Mouse (Mus musculus) G1E (cell line): ENCODE data around the gene Fam166a. TPM values are rescaled to one million over a fixed set of nuclear protein-coding genes. Genes with fewer than 3 reads are reported as not detected.

Source experiments
- ATAC-seq: 2 replicates; pipeline ENCODE4 v1.8.0; 2016; ENCODE audit warnings: mild to moderate bottlenecking; ENCODE audit not compliant: insufficient number of reproducible peaks, poor library complexity, low FRiP score, severe bottlenecking; ENCODE audit errors: extremely low read depth
- DNase-seq: peaks from one replicate; pipeline ENCODE4 v3.0.0; 2012; ENCODE audit warnings: low spot score
- H3K27me3 ChIP-seq: 2 replicates; pipeline ENCODE4 v1.6.1; 2012; ENCODE audit warnings: mild to moderate bottlenecking, low read length, inconsistent platforms; ENCODE audit not compliant: insufficient read depth
- H3K36me3 ChIP-seq: replicated peaks from 2 replicates; pipeline ENCODE3; 2012; ENCODE audit warnings: mild to moderate bottlenecking, inconsistent platforms
- H3K4me1 ChIP-seq: 2 replicates; pipeline ENCODE4 v1.6.1; 2012; ENCODE audit warnings: low read depth, low read length, inconsistent platforms, mixed read lengths; ENCODE audit not compliant: insufficient read depth
- H3K4me3 ChIP-seq: 2 replicates; pipeline ENCODE4 v1.5.1; 2012; ENCODE audit warnings: low read depth, mild to moderate bottlenecking, inconsistent platforms, low read length, moderate library complexity, mixed read lengths
- H3K9me3 ChIP-seq: replicated peaks from 2 replicates; pipeline ENCODE4 v1.6.1; 2012; ENCODE audit warnings: inconsistent platforms
- CTCF ChIP-seq: IDR thresholded peaks from 2 replicates; pipeline ENCODE4 v1.5.1; 2012; ENCODE audit warnings: low read depth, low read length, inconsistent platforms, mixed read lengths
- GATA1 ChIP-seq: IDR thresholded peaks from 2 replicates; pipeline ENCODE4 v1.6.1; 2012; ENCODE audit warnings: borderline replicate concordance, low read length, inconsistent platforms, mixed read lengths
- GATA2 ChIP-seq: IDR thresholded peaks from 2 replicates; pipeline ENCODE4 v1.6.1; 2012; ENCODE audit warnings: low read depth, low read length, inconsistent platforms, borderline replicate concordance
- POLR2AphosphoS5 ChIP-seq: IDR thresholded peaks from 2 replicates; pipeline ENCODE4 v1.6.1; 2012; ENCODE audit warnings: low read depth, low read length, inconsistent platforms; ENCODE audit not compliant: insufficient replicate concordance
- TAL1 ChIP-seq: conservative IDR thresholded peaks from 2 replicates; pipeline ENCODE4 v1.6.1; 2012; ENCODE audit warnings: low read depth, low read length, inconsistent platforms, mixed read lengths
- polyA plus RNA-seq: library from polyadenylated mRNA; stranded (reverse); fragments of >175 nt; gene quantifications from 2 replicates; pipeline ENCODE4 v1.2.3, GENCODE M21; 2012
- total RNA-seq, 2 experiments: library from RNA; stranded (forward) in 1 of 2; stranded (reverse) in 1 of 2; fragments of 200-1000 nt in 1 of 2; fragments of >200 nt in 1 of 2; fragmentation: Nextera tagmentation in 1 of 2; gene quantifications; 2 replicates each; pipeline ENCODE4 v1.2.3; 2014 to 2017

Gene Fam166a
- total and polyA plus RNA-seq, 3 experiments = not detected

DNA sequence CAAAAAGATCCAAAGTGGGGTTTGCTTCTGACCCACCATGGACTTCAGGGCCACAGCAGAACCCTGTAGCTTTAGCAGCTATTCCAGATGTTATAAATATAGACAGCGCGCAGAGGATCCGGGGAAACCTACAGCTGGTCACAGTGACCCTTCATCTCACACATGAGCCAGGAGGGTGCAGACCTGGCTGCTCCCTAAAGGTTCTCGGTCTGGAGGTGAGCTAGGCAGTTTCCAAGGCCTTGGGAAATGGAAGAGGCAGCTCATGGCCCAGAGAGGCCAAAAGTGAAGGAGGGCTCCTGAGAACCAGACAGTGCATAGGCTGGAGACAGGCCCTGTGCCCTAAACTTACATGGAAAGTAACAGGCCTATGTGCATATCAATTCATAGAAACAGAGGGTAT lies 44.7 kb upstream of the Fam166a start:
- H3K4me3 ChIP-seq = no peak overlapping the region
- no peaks in the 10 kb centered on the region for H3K36me3 ChIP-seq
- TF ChIP-seq TAL1 (no peak), GATA1 (no peak), POLR2AphosphoS5 (no peak), CTCF (no peak), GATA2 (no peak)
- peaks cover 50% of the 10 kb centered on the region for H3K4me1 ChIP-seq
- H3K9me3 ChIP-seq = no peaks in the 10 kb centered on the region
- no peak for ATAC-seq
- no peak for DNase-seq
- H3K27me3 ChIP-seq = peaks cover 66% of the 10 kb centered on the region

DNA sequence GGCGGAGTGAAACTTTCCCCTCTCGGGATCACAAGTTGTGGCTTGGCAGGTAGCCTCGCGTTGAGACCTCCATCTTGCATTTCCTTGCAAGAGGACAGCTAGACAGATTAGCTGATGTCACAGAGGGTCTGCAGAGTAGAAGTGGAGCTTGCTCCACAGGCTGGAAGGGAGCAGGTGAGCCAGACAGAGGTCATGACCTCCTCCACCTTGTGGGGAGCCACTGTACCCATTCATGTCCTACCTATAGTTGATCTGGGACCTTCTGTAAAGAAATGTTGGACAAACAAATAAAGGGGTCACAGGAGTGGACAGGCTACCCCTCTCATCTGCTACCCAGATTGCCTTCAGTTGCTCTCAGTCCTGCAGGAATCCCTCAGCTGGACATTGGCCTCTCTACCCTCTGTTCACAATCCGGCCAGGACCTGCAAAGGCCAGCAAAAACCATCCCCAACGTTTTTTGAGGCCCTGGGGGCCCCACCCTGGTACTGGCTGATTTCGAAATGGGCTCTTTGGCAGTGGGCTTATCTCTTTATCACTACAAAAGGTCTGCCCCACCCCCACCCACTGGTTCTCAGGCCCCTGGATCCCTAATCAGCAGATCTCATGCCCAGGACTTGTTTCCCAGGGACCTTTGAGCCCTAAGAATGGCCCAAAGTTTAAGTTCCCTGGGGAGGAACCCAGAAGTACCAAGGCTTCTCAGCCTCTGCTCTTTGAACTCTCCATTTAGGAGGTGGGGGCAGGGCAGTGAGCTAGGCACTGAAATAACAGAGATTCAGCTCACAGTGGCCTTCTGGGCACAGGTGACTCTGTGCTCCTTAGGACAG lies 43.5 kb upstream of the Fam166a start:
- Histone ChIP-seq H3K27me3 (peaks cover 72% of the 10 kb centered on the region), H3K9me3 (no peaks in the 10 kb centered on the region), H3K36me3 (no peaks in the 10 kb centered on the region), H3K4me1 (peaks cover 41% of the 10 kb centered on the region), H3K4me3 (no peak overlapping the region)
- no peak for ATAC-seq
- TF ChIP-seq GATA1 (no peak), GATA2 (no peak), TAL1 (no peak), POLR2AphosphoS5 (no peak), CTCF (no peak)
- DNase-seq = no peak

DNA sequence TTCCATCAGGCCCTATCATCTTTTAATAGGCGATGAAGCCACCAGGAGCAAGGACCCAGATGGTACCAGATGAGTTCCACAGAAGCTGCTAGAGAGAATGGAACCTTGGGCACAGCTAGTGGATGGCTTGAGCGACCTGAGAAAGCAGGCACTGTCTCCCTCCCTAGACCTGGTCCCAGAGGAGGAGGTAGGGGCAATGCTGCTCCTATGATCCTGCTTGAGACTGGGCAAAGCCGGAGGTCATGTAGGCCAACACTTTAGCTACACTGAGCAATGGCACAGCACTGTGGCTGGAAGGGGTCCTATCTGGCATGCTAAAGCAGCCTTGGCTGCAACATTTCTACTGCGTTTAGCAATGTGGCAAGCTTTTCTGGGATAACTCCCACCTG lies 42.9 kb upstream of the Fam166a start:
- TF ChIP-seq GATA2 (no peak), CTCF (no peak), POLR2AphosphoS5 (no peak), TAL1 (no peak), GATA1 (no peak)
- Histone ChIP-seq H3K4me3 (no peak overlapping the region), H3K36me3 (no peaks in the 10 kb centered on the region), H3K9me3 (peaks cover 3% of the 10 kb centered on the region), H3K4me1 (peaks cover 39% of the 10 kb centered on the region), H3K27me3 (peaks cover 76% of the 10 kb centered on the region)
- DNase-seq = no peak
- ATAC-seq = no peak

DNA sequence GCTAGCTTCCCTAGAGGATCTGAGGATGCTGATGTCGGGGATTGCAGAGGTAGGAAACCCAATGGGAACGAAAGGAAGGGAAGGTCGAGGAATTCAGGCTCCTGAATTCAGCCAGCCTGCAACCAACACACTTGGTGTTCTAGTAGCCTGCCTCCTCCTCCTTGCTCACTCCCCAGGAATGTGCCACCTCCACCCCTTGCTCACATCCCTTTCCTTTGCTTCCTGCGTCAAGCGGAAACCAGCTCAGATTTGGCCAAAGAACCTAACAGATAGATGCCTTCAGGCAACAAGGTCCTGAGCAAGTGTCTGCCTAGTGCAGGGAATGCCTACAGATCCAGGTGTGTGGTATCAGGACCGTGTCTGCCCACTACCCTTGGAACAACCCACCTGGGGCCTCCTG lies 42.0 kb upstream of the Fam166a start:
- Histone ChIP-seq H3K9me3 (peaks cover 12% of the 10 kb centered on the region), H3K27me3 (peaks cover 81% of the 10 kb centered on the region), H3K4me1 (peaks cover 42% of the 10 kb centered on the region), H3K4me3 (no peak overlapping the region), H3K36me3 (no peaks in the 10 kb centered on the region)
- TF ChIP-seq POLR2AphosphoS5 = no peak
- no peak for DNase-seq
- no peak for ATAC-seq

DNA sequence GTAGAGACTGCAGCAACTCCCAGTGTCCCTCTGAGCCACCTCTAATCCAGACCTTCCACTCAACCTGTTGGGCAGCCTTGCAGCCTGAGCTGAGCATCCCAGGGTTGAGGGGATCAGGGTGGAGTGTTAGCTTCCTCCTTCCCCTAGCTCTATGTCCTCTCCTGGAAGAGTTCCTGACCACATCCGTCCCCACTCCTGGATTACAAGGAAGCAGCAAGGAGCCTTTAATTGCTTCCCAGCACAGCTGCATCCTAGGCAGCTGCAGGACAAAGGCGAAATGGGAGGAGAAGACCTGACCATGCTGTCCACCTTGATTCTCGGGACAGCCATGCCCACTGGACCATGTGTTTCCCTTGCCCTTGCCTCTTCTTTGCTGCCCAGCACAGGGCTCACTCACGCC lies 41.5 kb upstream of the Fam166a start:
- no peak overlapping the region for H3K4me3 ChIP-seq
- peaks cover 37% of the 10 kb centered on the region for H3K4me1 ChIP-seq

DNA sequence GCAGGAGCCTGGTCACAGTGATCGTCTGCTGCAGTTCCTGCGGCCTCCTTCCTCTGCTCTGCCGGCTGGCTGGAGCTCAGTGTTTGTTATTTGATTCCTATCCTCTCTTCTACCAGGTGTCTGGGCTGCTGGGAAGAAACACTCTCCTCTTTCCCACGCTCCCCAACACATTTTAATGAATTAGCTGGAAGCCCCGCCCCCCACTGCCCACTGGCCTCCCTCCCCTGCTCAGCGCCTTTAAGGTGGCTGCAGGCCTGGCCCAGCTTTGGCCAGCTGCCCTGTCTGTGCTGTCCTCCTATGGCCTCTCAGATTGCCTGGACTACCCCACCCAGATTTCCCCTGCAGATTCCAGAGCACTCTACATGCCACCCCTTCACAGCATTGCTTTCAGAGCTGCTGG lies 40.9 kb upstream of the Fam166a start:
- Histone ChIP-seq H3K4me3 (no peak overlapping the region), H3K9me3 (peaks cover 12% of the 10 kb centered on the region), H3K4me1 (peaks cover 33% of the 10 kb centered on the region), H3K27me3 (peaks cover 87% of the 10 kb centered on the region), H3K36me3 (no peaks in the 10 kb centered on the region)
- DNase-seq = no peak
- ATAC-seq = no peak
- TF ChIP-seq GATA1 = no peak
- no peak for TF ChIP-seq GATA2
- no peak for TF ChIP-seq CTCF
- no peak for TF ChIP-seq POLR2AphosphoS5
- TF ChIP-seq TAL1 = no peak

More for the DNA sequence above, 41.5 kb upstream of the Fam166a start:
- no peak for ATAC-seq
- Histone ChIP-seq H3K36me3 (no peaks in the 10 kb centered on the region), H3K9me3 (peaks cover 12% of the 10 kb centered on the region), H3K27me3 (peaks cover 86% of the 10 kb centered on the region)
- DNase-seq = no peak
- TF ChIP-seq GATA1 = no peak
- TF ChIP-seq CTCF = no peak
